Mouse (Mus musculus): ENCODE results near the gene Trpv4. TPM values are rescaled to one million over a fixed set of nuclear protein-coding genes. Genes with fewer than 3 reads are reported as not detected.
A peak's percentile ranks its signal among the peaks of the same experiment; 100 is the strongest.

The Trpv4 gene
- polyA plus RNA-seq, 1 experiment from 2014 or later: 0.39 TPM

DNA sequence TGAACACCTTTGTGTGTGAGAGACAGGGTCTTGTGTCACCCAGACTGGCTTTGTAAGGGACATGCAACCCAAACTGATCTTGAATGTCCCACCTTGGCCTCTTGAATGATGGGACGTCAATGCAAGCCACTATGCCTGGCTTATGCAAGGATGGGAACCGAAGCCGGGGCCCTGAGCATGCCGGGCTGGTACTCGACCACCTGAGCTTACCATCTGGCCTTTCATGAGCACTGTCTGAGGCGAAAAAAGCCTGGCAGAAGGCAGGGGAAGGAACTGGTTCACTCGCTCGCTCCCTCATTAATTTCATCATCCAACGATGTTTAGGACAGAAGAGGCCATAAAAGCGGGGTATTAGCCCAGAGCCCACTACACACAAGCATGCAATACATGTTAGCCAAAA is 17.4 kb downstream of the Trpv4 start:
- Histone ChIP-seq H3K36me3 (no peaks in the 10 kb centered on the region), H3K4me2 (replicated peaks) (no peak overlapping the region), H3K4me3 (replicated peaks) (no peak overlapping the region), H3K4me1 (replicated peaks) (peaks cover 15% of the 10 kb centered on the region; the same call in 1 of the 2 replicates), H3K27me3 (peaks cover 36% of the 10 kb centered on the region), H3K27ac (no peak overlapping the region), H3K9me3 (no peaks in the 10 kb centered on the region), H3K9ac (replicated peaks) (no peak overlapping the region)
- no peak for ATAC-seq
- WGBS: 81% methylated on average over 10 of the region's 10 CpGs

DNA sequence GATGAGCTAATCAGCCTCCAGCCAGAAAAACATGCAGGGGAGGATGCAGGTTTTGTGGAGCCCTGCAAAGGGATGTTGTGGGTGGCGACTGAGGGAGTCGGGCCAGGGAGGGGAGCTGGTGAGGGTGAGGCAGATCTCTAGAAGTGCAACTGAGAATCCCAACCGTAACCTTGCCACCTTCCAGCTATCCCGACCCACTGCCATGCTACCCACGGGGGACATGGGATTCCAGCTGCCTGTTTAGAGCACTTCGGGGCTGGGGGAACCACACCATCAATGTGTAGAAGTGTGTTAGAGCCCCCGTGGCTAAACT is 18.6 kb downstream of the Trpv4 start:
- no peaks in the 10 kb centered on the region for H3K9me3 ChIP-seq

DNA sequence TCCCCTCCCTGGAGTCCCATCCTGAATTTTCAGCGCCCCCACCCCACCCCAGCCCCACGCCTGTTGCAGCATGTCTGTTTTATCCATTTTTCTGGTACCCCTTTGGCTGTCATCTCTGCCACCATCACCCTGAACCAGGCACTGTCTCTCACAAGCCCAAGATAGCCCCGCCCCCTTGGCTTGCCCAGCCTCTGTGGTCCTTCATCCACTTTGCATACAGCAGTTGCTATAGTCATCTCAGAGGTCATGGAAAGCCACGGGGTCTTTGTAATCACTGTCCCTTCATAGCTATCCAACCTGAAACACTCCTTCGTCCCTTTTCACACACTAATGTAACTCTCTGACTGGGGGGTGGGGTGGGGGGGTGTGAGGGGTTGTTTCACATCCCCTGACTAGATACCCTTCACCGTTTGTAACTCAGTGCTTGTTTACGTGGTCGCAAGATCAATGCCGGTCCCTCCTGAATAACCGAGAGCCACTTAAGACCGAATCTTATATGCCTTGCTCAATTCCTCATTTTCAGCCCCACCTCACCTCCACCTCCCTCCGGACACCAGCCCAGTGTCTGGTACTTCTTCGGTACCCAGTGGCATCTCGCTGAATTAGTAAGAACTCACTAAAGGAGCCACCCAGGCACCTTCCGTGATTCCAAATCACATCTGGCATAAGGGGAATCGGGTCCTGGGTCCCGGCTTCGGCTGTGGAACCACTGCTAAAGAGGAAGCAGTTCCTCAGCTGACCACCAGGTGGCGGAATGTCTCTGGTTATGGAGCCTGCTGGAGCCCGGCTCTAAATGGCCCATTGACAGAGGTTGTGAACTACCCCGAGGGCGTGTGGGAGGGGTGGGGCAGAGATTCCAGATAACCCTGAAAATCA is 19.2 kb downstream of the Trpv4 start:
- 0 out of 2 replicates have a peak overlapping the region, but pooled peaks have one; percentile 17 for H3K4me3 ChIP-seq (replicated peaks)
- peak; percentile 84 for ATAC-seq

More for the DNA sequence above, 18.6 kb downstream of the Trpv4 start:
- 25% methylated on average over 7 of the region's 7 CpGs for WGBS
- peak overlapping the region; percentile 45 for H3K4me2 ChIP-seq (replicated peaks)
- H3K27ac ChIP-seq: no peak overlapping the region
- H3K4me1 ChIP-seq (replicated peaks): peaks cover 12% of the 10 kb centered on the region; the same call in 1 of the 2 replicates
- no peak overlapping the region for H3K9ac ChIP-seq (replicated peaks)
- H3K27me3 ChIP-seq: peaks cover 33% of the 10 kb centered on the region
- no peak overlapping the region for H3K4me3 ChIP-seq (replicated peaks)
- H3K36me3 ChIP-seq: no peaks in the 10 kb centered on the region
- ATAC-seq: no peak

DNA sequence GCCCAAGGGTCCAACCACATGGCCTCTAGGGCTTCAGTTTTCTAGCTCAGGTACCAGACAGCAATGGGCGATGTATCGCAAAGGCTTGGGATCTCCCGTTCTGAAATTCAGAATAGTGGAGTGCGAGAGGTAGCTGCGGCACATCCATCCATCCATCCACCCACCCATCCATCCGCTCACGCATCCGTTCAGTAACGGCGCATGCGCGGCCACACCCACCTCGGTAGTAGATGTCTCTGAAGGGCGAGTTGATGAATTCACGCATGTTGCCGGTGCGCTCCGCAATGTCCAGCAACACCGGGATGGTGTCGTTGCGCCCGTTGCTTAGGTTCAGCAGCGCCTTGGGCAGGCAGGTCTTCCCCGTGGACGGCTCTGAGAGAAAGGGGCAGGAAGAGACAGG is 22.1 kb downstream of the Trpv4 start:
- Histone ChIP-seq H3K27ac (no peak overlapping the region), H3K4me2 (replicated peaks) (no peak overlapping the region), H3K4me1 (replicated peaks) (peaks cover 12% of the 10 kb centered on the region; the same call in 1 of the 2 replicates), H3K27me3 (peaks cover 23% of the 10 kb centered on the region; the same call in 1 of the 2 replicates), H3K4me3 (replicated peaks) (no peak overlapping the region), H3K9me3 (no peaks in the 10 kb centered on the region), H3K36me3 (no peaks in the 10 kb centered on the region), H3K9ac (replicated peaks) (no peak overlapping the region)
- 79% methylated on average over 25 of the region's 25 CpGs for WGBS
- ATAC-seq: no peak

More for the DNA sequence above, 19.2 kb downstream of the Trpv4 start:
- Histone ChIP-seq H3K27me3 (peaks cover 33% of the 10 kb centered on the region), H3K36me3 (no peaks in the 10 kb centered on the region), H3K27ac (no peak overlapping the region), H3K4me1 (replicated peaks) (peaks cover 12% of the 10 kb centered on the region; the same call in 1 of the 2 replicates), H3K9ac (replicated peaks) (0 out of 2 replicates have a peak overlapping the region, but pooled peaks have one; percentile 39), H3K9me3 (no peaks in the 10 kb centered on the region), H3K4me2 (replicated peaks) (peak overlapping the region; percentile 45)
- 13% methylated on average over 22 of the region's 22 CpGs for WGBS

DNA sequence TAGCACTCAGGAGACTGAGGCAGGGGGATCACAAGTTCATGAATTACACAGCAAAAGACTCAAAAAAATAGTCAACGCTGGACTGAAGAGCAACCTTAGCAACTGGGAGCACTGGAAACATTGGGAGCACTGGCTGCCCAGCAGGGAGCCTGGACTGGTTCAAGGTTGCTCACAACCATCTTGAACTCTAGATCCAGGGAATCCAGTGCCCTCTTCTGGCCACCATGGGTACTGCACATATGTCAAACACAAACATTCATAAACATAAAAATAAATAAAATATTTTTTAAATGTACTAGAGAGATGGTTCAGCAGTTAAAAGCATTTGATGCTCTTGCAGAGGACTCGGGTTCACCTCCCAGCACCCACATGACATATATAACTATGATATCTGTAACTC is 26.9 kb downstream of the Trpv4 start:
- Histone ChIP-seq H3K4me2 (replicated peaks) (no peak overlapping the region), H3K36me3 (no peaks in the 10 kb centered on the region), H3K9ac (replicated peaks) (no peak overlapping the region), H3K4me3 (replicated peaks) (no peak overlapping the region), H3K27me3 (0 out of 2 replicates have a peak, but pooled peaks cover 3% of the 10 kb centered on the region), H3K4me1 (replicated peaks) (no peaks in the 10 kb centered on the region), H3K27ac (no peak overlapping the region), H3K9me3 (no peaks in the 10 kb centered on the region)
- ATAC-seq: no peak
- WGBS: 53% methylated on average over 2 of the region's 2 CpGs

DNA sequence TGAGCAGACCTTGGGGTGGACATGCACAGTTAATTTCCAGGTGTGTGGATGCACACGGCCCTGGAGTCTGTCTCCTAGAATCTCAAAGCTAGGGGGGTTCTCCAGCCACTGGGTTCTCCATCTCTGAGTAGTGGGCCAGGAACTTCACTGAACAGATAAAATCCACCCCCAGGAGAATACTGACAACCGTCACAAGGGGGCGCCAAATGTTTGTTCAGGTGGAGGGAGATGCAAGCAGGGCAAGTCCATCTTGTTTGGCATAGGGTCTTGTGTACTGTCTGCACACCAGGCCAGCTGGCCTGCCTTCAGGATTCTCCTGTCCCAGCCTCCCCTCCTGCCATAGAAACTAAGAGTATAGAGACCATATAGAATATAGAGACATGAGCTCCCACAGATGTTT is 32.6 kb downstream of the Trpv4 start:
- WGBS: 20% methylated on average over 3 of the region's 3 CpGs
- no peak overlapping the region for H3K4me2 ChIP-seq (replicated peaks)
- 0 out of 2 replicates have a peak, but pooled peaks cover 3% of the 10 kb centered on the region for H3K27me3 ChIP-seq
- ATAC-seq: no peak
- H3K9ac ChIP-seq (replicated peaks): no peak overlapping the region
- no peaks in the 10 kb centered on the region for H3K4me1 ChIP-seq (replicated peaks)
- H3K9me3 ChIP-seq: no peaks in the 10 kb centered on the region
- H3K36me3 ChIP-seq: no peaks in the 10 kb centered on the region
- H3K27ac ChIP-seq: no peak overlapping the region
- no peak overlapping the region for H3K4me3 ChIP-seq (replicated peaks)

DNA sequence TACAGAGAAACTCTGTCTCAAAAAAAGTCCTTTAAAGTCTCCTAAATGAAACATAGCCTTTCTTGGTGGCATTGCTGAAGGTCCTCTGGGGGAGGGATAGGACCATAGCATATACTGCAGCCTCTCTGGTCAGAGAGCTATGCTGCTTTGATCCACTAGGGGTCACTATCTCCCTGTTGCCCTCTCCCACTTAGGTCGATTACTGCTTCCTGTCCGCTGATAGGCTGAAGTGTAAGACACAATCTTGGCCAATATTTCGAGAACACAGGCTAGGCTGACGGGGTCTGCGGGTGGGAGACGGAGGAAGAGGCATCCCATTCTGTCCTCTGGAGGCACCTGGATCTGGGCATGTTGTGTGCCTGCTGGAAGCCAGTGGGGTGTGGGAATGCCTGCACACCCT is 37.9 kb downstream of the Trpv4 start:
- no peaks in the 10 kb centered on the region for H3K9me3 ChIP-seq
- H3K4me3 ChIP-seq (replicated peaks): no peak overlapping the region
- no peaks in the 10 kb centered on the region for H3K36me3 ChIP-seq
- ATAC-seq: no peak
- no peak overlapping the region for H3K4me2 ChIP-seq (replicated peaks)
- 47% methylated on average over 6 of the region's 6 CpGs for WGBS
- no peak overlapping the region for H3K9ac ChIP-seq (replicated peaks)
- no peaks in the 10 kb centered on the region for H3K4me1 ChIP-seq (replicated peaks)
- peaks cover 3% of the 10 kb centered on the region; the same call in 1 of the 2 replicates for H3K27me3 ChIP-seq
- no peak overlapping the region for H3K27ac ChIP-seq

DNA sequence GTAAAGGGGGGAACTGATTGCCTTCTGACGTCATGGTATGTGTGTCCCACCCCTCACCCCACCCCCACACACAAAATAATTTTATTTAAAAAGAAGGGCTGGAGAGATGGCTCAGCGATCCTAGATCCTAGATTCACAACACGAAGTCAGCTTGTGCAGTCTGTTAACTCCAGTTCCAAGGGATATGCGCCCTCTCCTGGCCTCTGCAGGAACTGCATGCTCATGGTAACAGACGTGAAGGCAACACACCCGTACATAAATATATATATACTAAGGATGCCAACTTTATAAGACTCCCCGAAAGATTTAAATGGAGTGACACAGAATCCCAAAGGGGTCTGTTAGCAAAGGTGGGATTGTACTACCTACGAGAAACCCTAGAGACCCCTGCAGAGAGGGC is 39.4 kb downstream of the Trpv4 start:
- whole genome bisulfite sequencing: 31% methylated on average over 8 of the region's 8 CpGs
- H3K4me2 ChIP-seq (replicated peaks): no peak overlapping the region
- H3K4me1 ChIP-seq (replicated peaks): no peaks in the 10 kb centered on the region
- no peak for ATAC-seq
- H3K9me3 ChIP-seq: no peaks in the 10 kb centered on the region
- no peak overlapping the region for H3K27ac ChIP-seq
- peaks cover 1% of the 10 kb centered on the region; the same call in 1 of the 2 replicates for H3K36me3 ChIP-seq
- peaks cover 3% of the 10 kb centered on the region; the same call in 1 of the 2 replicates for H3K27me3 ChIP-seq
- no peak overlapping the region for H3K9ac ChIP-seq (replicated peaks)
- H3K4me3 ChIP-seq (replicated peaks): no peak overlapping the region

DNA sequence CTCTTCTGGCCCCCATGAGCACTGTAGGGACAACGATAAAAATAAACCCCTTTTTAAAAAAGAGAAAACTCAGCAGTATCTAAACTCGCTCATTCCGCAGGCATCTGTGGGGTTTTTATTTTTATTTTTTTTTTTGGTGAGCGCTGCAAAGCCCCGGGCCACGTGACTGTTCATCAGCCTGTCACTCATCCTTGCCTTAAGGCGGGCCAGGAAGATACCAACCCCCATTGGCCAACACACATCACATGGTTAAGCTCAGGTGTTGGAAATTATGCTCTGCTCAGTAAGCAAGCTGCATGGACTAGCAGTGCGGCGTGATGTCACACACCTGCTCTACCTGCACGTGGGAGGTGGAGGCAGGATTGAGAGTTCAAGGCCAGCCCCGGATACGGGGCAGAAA is 40.4 kb downstream of the Trpv4 start:
- Histone ChIP-seq H3K27me3 (peaks cover 3% of the 10 kb centered on the region; the same call in 1 of the 2 replicates), H3K9ac (replicated peaks) (no peak overlapping the region), H3K4me2 (replicated peaks) (no peak overlapping the region), H3K27ac (no peak overlapping the region), H3K4me1 (replicated peaks) (peaks cover 1% of the 10 kb centered on the region; the same call in 1 of the 2 replicates), H3K4me3 (replicated peaks) (no peak overlapping the region), H3K36me3 (peaks cover 6% of the 10 kb centered on the region), H3K9me3 (no peaks in the 10 kb centered on the region)
- WGBS: 79% methylated on average over 12 of the region's 12 CpGs
- ATAC-seq: no peak

DNA sequence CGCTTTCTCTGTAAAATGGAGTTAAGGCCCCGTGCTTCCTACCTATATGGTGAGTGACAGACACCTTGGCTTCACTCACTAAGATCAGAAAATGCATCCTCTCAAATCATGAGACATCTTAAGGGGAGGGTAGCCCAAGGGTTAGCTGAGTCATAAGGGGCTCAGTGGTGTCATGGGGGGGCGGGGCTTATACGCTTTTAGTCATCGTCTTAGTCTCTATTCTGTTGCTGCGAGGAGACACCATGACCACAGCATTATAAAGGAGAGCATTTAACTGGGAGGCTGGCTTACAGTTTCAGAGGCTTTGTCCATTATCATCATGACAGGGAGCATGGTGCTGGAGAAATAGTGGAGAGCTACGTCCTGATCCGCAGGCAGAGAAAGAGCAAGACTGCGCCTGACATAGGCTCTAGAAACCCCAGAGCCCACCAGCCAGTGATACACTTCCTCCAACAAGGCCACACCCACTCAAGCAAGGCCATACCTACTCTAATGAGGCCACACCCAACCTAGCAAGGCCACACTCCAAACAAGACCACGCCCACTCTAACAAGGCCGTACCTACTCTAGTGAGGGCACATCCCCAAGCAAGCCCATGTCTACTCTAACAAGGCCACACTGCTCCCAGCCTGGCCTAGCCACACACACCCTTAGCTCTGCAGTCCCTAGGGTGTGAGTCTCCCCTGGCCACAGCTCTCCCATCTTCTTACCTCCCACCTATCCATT is 41.7 kb downstream of the Trpv4 start:
- Histone ChIP-seq H3K4me1 (replicated peaks) (peaks cover 4% of the 10 kb centered on the region; the same call in 1 of the 2 replicates), H3K4me3 (replicated peaks) (no peak overlapping the region), H3K27ac (no peak overlapping the region), H3K4me2 (replicated peaks) (no peak overlapping the region), H3K36me3 (peaks cover 20% of the 10 kb centered on the region), H3K27me3 (no peaks in the 10 kb centered on the region; the same call in 1 of the 2 replicates), H3K9me3 (no peaks in the 10 kb centered on the region), H3K9ac (replicated peaks) (no peak overlapping the region)
- ATAC-seq: no peak
- WGBS: 88% methylated on average over 11 of the region's 11 CpGs

DNA sequence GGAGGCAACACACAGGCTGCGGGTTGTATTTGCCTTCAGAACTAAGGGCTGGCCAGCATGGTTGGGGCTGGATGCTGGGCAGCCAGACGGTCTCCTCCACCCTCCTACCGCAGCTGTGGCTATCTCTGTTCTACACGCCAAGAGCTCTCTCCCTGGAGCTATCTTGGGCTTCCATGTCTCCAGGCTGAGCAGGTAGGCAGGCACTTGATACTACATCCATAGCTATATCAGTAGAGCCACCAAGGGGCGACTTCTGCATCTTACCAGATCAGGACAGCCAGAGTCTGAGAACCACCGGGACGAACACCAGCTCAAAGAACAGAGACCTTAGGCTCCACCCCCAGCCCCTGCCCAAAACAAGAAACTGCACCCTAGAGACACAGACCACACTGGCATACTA is 43.4 kb downstream of the Trpv4 start:
- Histone ChIP-seq H3K27ac (no peak overlapping the region), H3K9ac (replicated peaks) (no peak overlapping the region), H3K4me1 (replicated peaks) (peaks cover 5% of the 10 kb centered on the region), H3K4me2 (replicated peaks) (no peak overlapping the region), H3K4me3 (replicated peaks) (no peak overlapping the region), H3K36me3 (peaks cover 29% of the 10 kb centered on the region), H3K9me3 (no peaks in the 10 kb centered on the region), H3K27me3 (no peaks in the 10 kb centered on the region)
- ATAC-seq: no peak
- 70% methylated on average over 7 of the region's 7 CpGs for WGBS

DNA sequence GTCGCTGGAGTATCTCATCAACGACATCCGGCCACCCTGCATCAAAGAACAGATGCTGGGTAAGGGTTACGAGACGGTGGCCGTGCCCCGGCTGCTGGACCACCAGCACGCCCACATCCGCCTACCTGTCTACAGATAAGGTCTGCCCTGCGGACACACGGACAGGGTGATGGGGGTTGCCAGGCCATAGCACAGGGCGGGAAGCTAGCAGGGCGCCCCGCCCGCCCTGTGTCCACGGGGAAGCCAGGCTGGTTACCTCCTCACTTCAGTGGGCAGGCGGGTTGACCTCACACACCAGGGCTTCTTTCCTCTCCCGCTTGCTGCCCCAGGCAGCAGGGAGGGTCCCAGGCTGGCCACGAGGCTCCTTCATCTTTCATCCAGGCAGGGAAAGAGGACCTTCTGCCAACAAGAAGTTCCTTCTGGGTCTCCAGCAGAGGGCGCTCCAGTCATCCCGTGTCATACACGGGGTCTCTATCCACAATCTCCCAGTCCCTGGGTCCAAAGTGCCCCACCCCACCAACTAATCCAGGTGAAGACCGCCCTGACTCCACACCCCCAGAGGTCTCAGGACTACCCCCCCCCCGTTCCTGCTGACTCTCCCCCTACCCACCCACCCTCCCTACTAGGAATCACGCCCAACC is 46.1 kb downstream of the Trpv4 start:
- Histone ChIP-seq H3K4me3 (replicated peaks) (no peak overlapping the region), H3K36me3 (peaks cover 29% of the 10 kb centered on the region), H3K4me1 (replicated peaks) (peaks cover 33% of the 10 kb centered on the region), H3K27me3 (no peaks in the 10 kb centered on the region), H3K27ac (no peak overlapping the region), H3K9ac (replicated peaks) (no peak overlapping the region), H3K4me2 (replicated peaks) (no peak overlapping the region), H3K9me3 (no peaks in the 10 kb centered on the region)
- ATAC-seq: no peak
- WGBS: 73% methylated on average over 25 of the region's 25 CpGs

Data from midbrain, embryonic 13.5 days (tissue).